Mouse (Mus musculus) stomach, embryonic 16.5 days (tissue): Measurements from ENCODE around the gene Olfr1367. TPM values are rescaled to one million over a fixed set of nuclear protein-coding genes. Genes with fewer than 3 reads are reported as not detected.
A peak's percentile ranks its signal among the peaks of the same experiment; 100 is the strongest.
"Not testable (repeated sequence)": the region's sequence is repeated elsewhere in the genome, so short reads cannot be mapped to it uniquely, and the experiment has no call there.

ENCODE experiments used
- ATAC-seq: fragments of 200-750 bp; cut with Nextera tagmentation; 2 replicates; pipeline ENCODE4 v1.8.0; 2017; ENCODE audit warnings: moderate number of reproducible peaks, moderate TSS enrichment; ENCODE audit not compliant: insufficient read depth, low FRiP score
- H3K27ac ChIP-seq: fragments of 300-500 bp; sonication (generic); 2 replicates; pipeline ENCODE4 v1.5.1; 2014; ENCODE audit warnings: low read length
- H3K27me3 ChIP-seq: fragments of 300-500 bp; sonication (generic); 2 replicates; pipeline ENCODE4 v1.6.1; 2014; ENCODE audit warnings: low read length, control low read depth, mixed read lengths; ENCODE audit not compliant: control insufficient read depth, insufficient read depth
- H3K36me3 ChIP-seq: fragments of 300-500 bp; sonication (generic); 2 replicates; pipeline ENCODE4 v1.6.1; 2014; ENCODE audit warnings: low read length; ENCODE audit not compliant: control insufficient read depth, insufficient read depth
- H3K4me1 ChIP-seq: fragments of 300-500 bp; sonication (generic); 2 replicates; pipeline ENCODE4 v1.6.1; 2014; ENCODE audit warnings: low read length, control low read depth, mixed read lengths; ENCODE audit not compliant: control insufficient read depth, insufficient read depth
- H3K4me2 ChIP-seq: fragments of 300-500 bp; sonication (generic); 2 replicates; pipeline ENCODE4 v1.6.1; 2014; ENCODE audit warnings: low read depth, low read length, mixed read lengths
- H3K4me3 ChIP-seq: fragments of 300-500 bp; sonication (generic); replicated peaks from 2 replicates; pipeline ENCODE4 v1.5.1; 2014; ENCODE audit warnings: mild to moderate bottlenecking, low read length
- H3K9ac ChIP-seq: fragments of 300-500 bp; sonication (generic); 2 replicates; pipeline ENCODE4 v1.6.1; 2014; ENCODE audit warnings: low read length
- H3K9me3 ChIP-seq: fragments of 300-500 bp; sonication (generic); replicated peaks from 2 replicates; pipeline ENCODE4 v1.6.1; 2016; ENCODE audit warnings: low read length, control low read depth; ENCODE audit not compliant: control insufficient read depth
- WGBS: fragments of 180-500 bp; shearing (Covaris S2); extraction: QIAGEN DNeasy Blood & Tissue Kit; methylation state at CpG from one replicate; pipeline ENCODE4 v1.1.7; 2014; 5-methylcytosine and 5-hydroxymethylcytosine counted together
- microRNA-seq: library from miRNA; unstranded; fragments of <30 nt; microRNA quantifications from one replicate; pipeline ENCODE4, GENCODE M21; 2016
- polyA plus RNA-seq: library from polyadenylated mRNA; unstranded; fragments of >200 nt; fragmentation: Nextera tagmentation; extraction: Ambion mirVana; gene quantifications from 2 replicates; pipeline ENCODE4 v1.2.1, GENCODE M21; 2015

Gene Olfr1367
- polyA plus RNA-seq, 1 experiment from 2014 or later = not detected

- no peak for ATAC-seq
- H3K9me3 ChIP-seq = no peaks in the 10 kb centered on the region
- no peak overlapping the region for H3K4me2 ChIP-seq
- 0 out of 2 replicates have a peak, but pooled peaks cover 7% of the 10 kb centered on the region for H3K36me3 ChIP-seq
- H3K4me3 ChIP-seq = no peak overlapping the region
- no peaks in the 10 kb centered on the region for H3K27me3 ChIP-seq
- H3K9ac ChIP-seq = no peak overlapping the region
- H3K27ac ChIP-seq = no peak overlapping the region
- no peaks in the 10 kb centered on the region for H3K4me1 ChIP-seq
- WGBS = 87% methylated on average over 2 of the region's 2 CpGs
Measured at GRCm38 (mm10) chr13:21372700-21373099, 26.0 kb downstream of the Olfr1367 start.

- no peak overlapping the region for H3K9ac ChIP-seq
- H3K27ac ChIP-seq = no peak overlapping the region
- ATAC-seq = no peak
- 87% methylated on average over 2 of the region's 2 CpGs for WGBS
- H3K36me3 ChIP-seq = no peaks in the 10 kb centered on the region
- H3K4me2 ChIP-seq = no peak overlapping the region
- H3K27me3 ChIP-seq = no peaks in the 10 kb centered on the region
- H3K4me1 ChIP-seq = no peaks in the 10 kb centered on the region
- H3K9me3 ChIP-seq = no peaks in the 10 kb centered on the region
- no peak overlapping the region for H3K4me3 ChIP-seq
Measured at GRCm38 (mm10) chr13:21377773-21378172, 31.1 kb downstream of the Olfr1367 start.

DNA sequence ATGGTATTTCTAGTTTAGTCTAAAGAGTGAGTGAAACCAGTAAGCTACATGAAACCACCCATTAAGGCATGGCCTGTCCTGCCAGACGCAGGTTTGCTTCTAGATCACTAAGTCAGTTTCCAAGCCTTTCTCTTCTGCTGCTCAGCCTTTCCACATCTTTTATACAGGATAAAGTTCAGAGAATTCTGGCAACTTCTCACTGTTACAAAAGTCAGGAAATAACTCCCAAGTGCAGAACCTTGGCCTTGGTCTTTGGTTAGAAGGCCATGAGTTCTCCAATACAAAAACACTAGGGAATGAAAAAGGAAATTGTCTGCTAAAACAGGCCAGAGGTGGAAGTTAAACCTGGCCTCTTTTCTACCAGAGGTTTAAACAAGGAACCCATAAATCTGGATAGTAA is 48.5 kb downstream of the Olfr1367 start:
- H3K36me3 ChIP-seq = peaks cover 42% of the 10 kb centered on the region
- H3K27ac ChIP-seq = no peak overlapping the region
- no peak overlapping the region for H3K9ac ChIP-seq
- H3K4me3 ChIP-seq = no peak overlapping the region
- no peaks in the 10 kb centered on the region for H3K9me3 ChIP-seq
- peaks cover 6% of the 10 kb centered on the region; the same call in 1 of the 2 replicates for H3K4me1 ChIP-seq
- WGBS = 93% methylated on average over 1 of the region's 1 CpGs
- ATAC-seq = no peak
- no peak overlapping the region for H3K4me2 ChIP-seq
- H3K27me3 ChIP-seq = no peaks in the 10 kb centered on the region

GRCm38 (mm10) chr13:21395623-21396022 is 48.9 kb downstream of the Olfr1367 start:
- Histone ChIP-seq H3K27me3 (no peaks in the 10 kb centered on the region), H3K4me3 (no peak overlapping the region), H3K36me3 (peaks cover 39% of the 10 kb centered on the region), H3K9ac (no peak overlapping the region), H3K27ac (no peak overlapping the region), H3K4me2 (no peak overlapping the region), H3K4me1 (peaks cover 6% of the 10 kb centered on the region; the same call in 1 of the 2 replicates), H3K9me3 (no peaks in the 10 kb centered on the region)
- 89% methylated on average over 6 of the region's 6 CpGs for WGBS
- ATAC-seq = no peak

GRCm38 (mm10) chr13:21396048-21396447 is 49.3 kb downstream of the Olfr1367 start:
- not testable (repeated sequence) for H3K27ac ChIP-seq, H3K9ac ChIP-seq, H3K4me3 ChIP-seq, H3K4me1 ChIP-seq, H3K27me3 ChIP-seq, H3K4me2 ChIP-seq, H3K9me3 ChIP-seq
- peak; percentile 29; the same call in 1 of the 2 replicates for ATAC-seq
- WGBS = 93% methylated on average over 6 of the region's 18 CpGs
- H3K36me3 ChIP-seq = peaks cover 35% of the 10 kb centered on the region

DNA sequence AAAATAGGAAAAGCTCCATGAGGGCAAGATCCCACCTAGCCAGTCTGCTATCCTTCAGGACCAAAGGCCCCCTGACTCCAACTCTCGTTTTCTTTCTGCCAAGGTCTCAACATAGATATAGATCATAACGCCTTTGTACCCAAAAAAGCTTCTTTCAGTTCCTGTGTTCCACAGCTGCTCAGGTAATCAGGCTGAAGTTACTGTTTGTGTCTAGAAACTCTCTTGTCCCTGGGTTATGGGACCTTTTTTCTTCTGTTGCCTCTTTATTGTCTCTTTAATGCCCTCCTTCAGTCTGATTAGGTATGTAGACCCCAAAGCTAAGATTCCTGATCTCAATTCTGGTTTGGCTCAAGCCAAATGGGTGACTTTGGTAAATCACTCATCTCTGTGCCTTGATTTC is 50.8 kb downstream of the Olfr1367 start:
- WGBS = 87% methylated on average over 2 of the region's 2 CpGs
- Histone ChIP-seq H3K4me3 (no peak overlapping the region), H3K4me2 (no peak overlapping the region), H3K27me3 (no peaks in the 10 kb centered on the region), H3K27ac (no peak overlapping the region), H3K36me3 (peaks cover 25% of the 10 kb centered on the region), H3K9me3 (no peaks in the 10 kb centered on the region), H3K9ac (no peak overlapping the region), H3K4me1 (peaks cover 12% of the 10 kb centered on the region)
- ATAC-seq = no peak

Small RNA genes within 50 kb of the gene (microRNA-seq; reads per million reads assigned to microRNA genes)
- gene Mir6942 = not detected

Other genes starting within 250 kb of the Olfr1367 start
- not detected in 2 replicates for gene Olfr1369-ps1, start 235.4 kb upstream of the Olfr1367 start, polyA plus RNA-seq
- gene Olfr263, start 217.3 kb upstream of the Olfr1367 start, polyA plus RNA-seq = not detected in 2 replicates
- gene Olfr1368, start 201.0 kb upstream of the Olfr1367 start, polyA plus RNA-seq = not detected in 2 replicates
- 84.2 and 84.3 TPM in 2 replicates for gene Trim27, start 167.5 kb upstream of the Olfr1367 start, polyA plus RNA-seq
- gene Gpx5, start 54.2 kb upstream of the Olfr1367 start, polyA plus RNA-seq = not detected in 2 replicates
- gene Gpx6, start 34.8 kb upstream of the Olfr1367 start, polyA plus RNA-seq = not detected in 2 replicates
- gene Zscan12, start 15.9 kb downstream of the Olfr1367 start, polyA plus RNA-seq = 8.6 and 9.6 TPM in 2 replicates
- 66.8 and 73.7 TPM in 2 replicates for gene Zkscan3, start 55.8 kb downstream of the Olfr1367 start, polyA plus RNA-seq
- gene Pgbd1, start 94.1 kb downstream of the Olfr1367 start, polyA plus RNA-seq = 2.3 and 2.4 TPM in 2 replicates
- 27.1 and 30.3 TPM in 2 replicates for gene Zscan26, start 106.8 kb downstream of the Olfr1367 start, polyA plus RNA-seq
- 1.3 and 1.6 TPM in 2 replicates for gene Nkapl, start 121.6 kb downstream of the Olfr1367 start, polyA plus RNA-seq
- 2.8 and 3.4 TPM in 2 replicates for gene Zkscan4, start 132.0 kb downstream of the Olfr1367 start, polyA plus RNA-seq
- not detected in 2 replicates for gene Gm10065, start 132.5 kb downstream of the Olfr1367 start, polyA plus RNA-seq
- 0.48 and 1.3 TPM in 2 replicates for gene AK157302, start 148.3 kb downstream of the Olfr1367 start, polyA plus RNA-seq
- gene Gm11273, start 154.5 kb downstream of the Olfr1367 start, polyA plus RNA-seq = 6.7 and 20.9 TPM in 2 replicates
- gene Zkscan8, start 184.2 kb downstream of the Olfr1367 start, polyA plus RNA-seq = 6.1 and 6.8 TPM in 2 replicates
- gene Olfr1366, start 195.9 kb downstream of the Olfr1367 start, polyA plus RNA-seq = 0.14 and 0.18 TPM in 2 replicates
- 0.13 TPM in 1 of 2 replicates, not detected in the other for gene Olfr1535, start 213.0 kb downstream of the Olfr1367 start, polyA plus RNA-seq
- not detected in 2 replicates for gene Olfr1364, start 234.8 kb downstream of the Olfr1367 start, polyA plus RNA-seq